Mouse (Mus musculus): ENCODE results near the gene Sowahb.
"Not testable (repeated sequence)": the region's sequence is repeated elsewhere in the genome, so short reads cannot be mapped to it uniquely, and the experiment has no call there.

Sowahb gene

GRCm38 (mm10) chr5:93042831-93043687 lies 1.8 kb downstream of the Sowahb start:
- DNase-seq (ENCODE audit: low spot score), result no peak

- DNase-seq (ENCODE audit: low spot score), result no peak
Measured at GRCm38 (mm10) chr5:93042031-93042430, 2.8 kb downstream of the Sowahb start.

- no peak for DNase-seq (ENCODE audit: low spot score)
Measured at GRCm38 (mm10) chr5:93041276-93041675, 3.5 kb downstream of the Sowahb start.

- DNase-seq (ENCODE audit: low spot score), result no peak
Measured at GRCm38 (mm10) chr5:93040095-93040494, 4.7 kb downstream of the Sowahb start.

GRCm38 (mm10) chr5:93036254-93036653 lies 8.6 kb downstream of the Sowahb start:
- no peak for DNase-seq (ENCODE audit: low spot score)

GRCm38 (mm10) chr5:93035285-93035684 lies 9.5 kb downstream of the Sowahb start:
- no peak for DNase-seq (ENCODE audit: low spot score)

- DNase-seq (ENCODE audit: low spot score), result no peak
Measured at GRCm38 (mm10) chr5:93033087-93033870, 11.5 kb downstream of the Sowahb start.

GRCm38 (mm10) chr5:93032621-93033020 lies 12.2 kb downstream of the Sowahb start:
- DNase-seq (ENCODE audit: low spot score), result no peak

GRCm38 (mm10) chr5:93030869-93031268 lies 14.0 kb downstream of the Sowahb start:
- no peak for DNase-seq (ENCODE audit: low spot score)

- DNase-seq (ENCODE audit: low spot score), result no peak
Measured at GRCm38 (mm10) chr5:93030411-93030810, 14.4 kb downstream of the Sowahb start.

GRCm38 (mm10) chr5:93027120-93027675 lies 17.6 kb downstream of the Sowahb start:
- DNase-seq (ENCODE audit: low spot score), result no peak

GRCm38 (mm10) chr5:93026437-93027119 lies 18.2 kb downstream of the Sowahb start:
- DNase-seq (ENCODE audit: low spot score), result no peak

- DNase-seq (ENCODE audit: low spot score), result no peak
Measured at GRCm38 (mm10) chr5:93024754-93025280, 20.0 kb downstream of the Sowahb start.

- DNase-seq (ENCODE audit: low spot score), result no peak
Measured at GRCm38 (mm10) chr5:93022126-93022797, 22.6 kb downstream of the Sowahb start.

- DNase-seq (ENCODE audit: low spot score), result no peak
Measured at GRCm38 (mm10) chr5:93020024-93020666, 24.7 kb downstream of the Sowahb start.

GRCm38 (mm10) chr5:93019207-93019606 lies 25.6 kb downstream of the Sowahb start:
- DNase-seq (ENCODE audit: low spot score), result not testable (repeated sequence)

- DNase-seq (ENCODE audit: low spot score), result no peak
Measured at GRCm38 (mm10) chr5:93017678-93018077, 27.1 kb downstream of the Sowahb start.

GRCm38 (mm10) chr5:93008256-93008655 lies 36.6 kb downstream of the Sowahb start:
- DNase-seq (ENCODE audit: low spot score), result no peak

- peak; percentile 30 for DNase-seq (ENCODE audit: low spot score)
Measured at GRCm38 (mm10) chr5:93005815-93006341, 38.9 kb downstream of the Sowahb start.

- DNase-seq (ENCODE audit: low spot score), result peak; percentile 37
Measured at GRCm38 (mm10) chr5:93005229-93005814, 39.5 kb downstream of the Sowahb start.

Data from ovary, postnatal 36 days (tissue).